Mouse (Mus musculus) urinary bladder, postnatal 10 days (tissue): ENCODE data around the gene Col4a3.

ENCODE experiments used
- DNase-seq: peaks from one replicate; pipeline ENCODE4 v3.0.0; 2022; ENCODE audit warnings: low spot score

The Col4a3 gene

DNA sequence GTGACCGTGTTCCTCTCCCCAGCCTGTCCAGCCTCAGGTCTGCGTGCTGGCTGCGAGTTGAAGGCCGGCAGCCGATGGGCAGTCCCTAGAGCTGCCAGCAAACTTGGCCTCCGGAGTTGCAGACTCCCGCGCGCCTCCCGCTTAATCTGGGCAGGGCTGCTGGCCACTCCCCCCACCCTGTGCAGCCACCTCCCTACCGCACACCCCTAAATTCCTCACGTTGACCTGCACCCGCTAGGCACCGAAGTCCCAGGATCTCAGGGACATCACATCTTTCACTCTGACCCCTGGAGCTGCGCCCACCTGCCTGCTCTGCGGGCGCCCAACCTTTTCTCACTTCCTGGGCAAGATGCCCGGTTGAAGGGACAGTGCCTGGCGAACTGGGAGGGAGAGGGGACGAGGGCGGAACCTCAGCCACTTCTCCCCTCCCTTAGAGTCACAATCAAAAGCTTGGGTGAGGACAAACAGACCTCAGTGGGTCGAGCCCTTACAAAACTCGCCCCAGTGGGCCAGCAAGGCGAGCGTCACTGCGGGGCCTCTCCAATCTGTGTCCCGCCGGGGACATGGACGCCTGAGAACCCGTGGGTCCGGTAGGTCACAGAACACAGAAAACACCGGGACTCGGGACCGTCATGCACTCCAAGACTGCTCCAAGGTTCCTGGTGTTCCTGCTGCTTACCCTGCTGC lies at the start of gene Col4a3, which contains the start of gene Col4a4:
Gene Col4a3 (plus strand): TSS at position 209 of the 687 bp plus-strand sequence.
Gene Col4a4 (minus strand): TSS at position 137 of the 687 bp plus-strand sequence.
- no peak for DNase-seq

DNA sequence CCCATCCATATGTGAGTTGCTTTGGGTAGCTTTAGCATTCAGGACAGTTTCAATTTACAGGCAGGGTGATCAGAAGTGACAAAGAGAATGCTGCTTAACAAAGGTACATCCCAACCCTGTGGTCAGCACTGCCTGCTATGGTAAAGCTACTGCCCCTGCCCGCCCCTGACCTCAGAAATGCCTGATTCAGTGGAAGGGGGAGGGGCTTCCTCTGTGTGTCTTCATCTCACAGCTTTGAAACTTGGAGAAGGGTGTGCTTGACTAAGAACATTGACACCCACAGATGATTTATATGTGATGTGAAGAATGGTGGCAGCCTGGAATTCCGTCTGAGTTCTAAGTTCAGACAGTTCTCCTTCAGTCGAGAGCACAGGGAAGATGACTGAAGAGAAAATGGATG lies 48.9 kb upstream of the Col4a3 start:
- DNase-seq = no peak

DNA sequence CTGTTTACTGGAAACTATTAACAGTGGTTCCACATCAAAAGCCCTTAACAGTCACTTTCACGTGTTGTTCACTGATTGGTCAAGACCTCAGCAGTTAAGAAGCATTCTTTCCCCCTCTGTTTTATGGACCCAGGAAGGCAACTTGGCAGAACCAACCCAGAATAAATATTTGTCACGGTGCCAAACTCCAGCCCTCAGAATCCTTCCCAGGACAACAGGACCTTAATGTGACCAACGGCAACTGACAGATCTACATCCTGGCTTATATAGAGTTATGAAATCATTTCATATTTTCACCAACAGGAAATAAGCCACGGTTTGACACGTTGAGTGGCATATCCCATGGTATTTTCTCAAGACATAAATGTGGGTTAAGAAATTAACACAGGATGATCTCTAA lies 46.7 kb upstream of the Col4a3 start:
- no peak for DNase-seq

DNA sequence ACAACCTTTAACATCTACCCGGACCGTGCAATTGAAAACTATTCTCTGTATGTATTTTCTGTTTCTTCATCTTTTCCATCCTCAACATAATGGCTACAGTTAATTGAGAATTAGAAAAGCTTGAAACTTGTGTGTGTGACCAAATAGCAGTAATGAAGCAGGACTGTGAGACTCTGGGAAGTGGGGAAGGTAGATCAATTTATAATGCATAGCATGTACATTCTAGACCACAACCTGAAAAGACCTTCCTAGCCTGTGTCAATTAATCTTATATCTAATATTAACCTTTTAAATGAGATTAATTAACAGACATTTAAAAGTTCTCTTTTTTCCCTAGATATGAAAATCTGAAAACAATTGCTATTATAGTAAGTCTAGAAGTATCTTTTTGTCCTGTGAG lies 42.8 kb upstream of the Col4a3 start:
- no peak for DNase-seq

DNA sequence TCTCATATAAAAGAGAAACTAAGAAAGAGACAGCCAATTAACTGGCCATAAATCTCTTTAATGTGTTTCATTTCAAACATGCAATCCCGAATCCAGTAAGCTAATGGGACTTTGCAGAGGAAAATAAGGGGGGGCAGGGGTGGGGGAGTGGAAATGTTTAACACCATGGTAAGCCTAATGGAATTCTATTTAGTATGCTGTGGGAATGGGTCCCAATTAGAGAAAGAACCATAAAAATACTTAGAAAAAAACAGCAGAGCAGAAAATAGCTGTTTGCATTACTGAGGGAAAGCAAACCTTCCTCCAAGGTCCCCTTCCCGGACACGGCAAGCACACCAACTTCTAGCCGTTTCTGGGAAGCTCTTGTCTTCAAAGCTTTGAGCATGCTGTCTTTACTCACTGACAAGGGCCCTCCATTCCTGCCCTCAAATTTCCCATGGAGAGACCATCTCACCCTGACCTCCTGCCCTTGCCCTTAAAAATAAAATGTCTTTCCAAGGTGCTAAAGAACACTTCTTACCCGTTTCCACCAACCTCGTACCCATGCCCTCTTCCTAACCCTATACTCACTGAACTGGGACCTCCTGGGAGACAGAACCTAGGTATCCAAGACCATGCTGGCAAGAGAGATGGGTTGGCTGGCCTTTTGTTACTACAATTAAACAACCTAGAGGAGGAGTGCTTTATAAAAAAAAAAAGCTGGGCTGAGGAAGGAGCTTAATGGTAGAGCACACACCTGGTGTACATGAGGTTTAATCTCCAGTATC lies 42.1 kb upstream of the Col4a3 start:
- DNase-seq = no peak

DNA sequence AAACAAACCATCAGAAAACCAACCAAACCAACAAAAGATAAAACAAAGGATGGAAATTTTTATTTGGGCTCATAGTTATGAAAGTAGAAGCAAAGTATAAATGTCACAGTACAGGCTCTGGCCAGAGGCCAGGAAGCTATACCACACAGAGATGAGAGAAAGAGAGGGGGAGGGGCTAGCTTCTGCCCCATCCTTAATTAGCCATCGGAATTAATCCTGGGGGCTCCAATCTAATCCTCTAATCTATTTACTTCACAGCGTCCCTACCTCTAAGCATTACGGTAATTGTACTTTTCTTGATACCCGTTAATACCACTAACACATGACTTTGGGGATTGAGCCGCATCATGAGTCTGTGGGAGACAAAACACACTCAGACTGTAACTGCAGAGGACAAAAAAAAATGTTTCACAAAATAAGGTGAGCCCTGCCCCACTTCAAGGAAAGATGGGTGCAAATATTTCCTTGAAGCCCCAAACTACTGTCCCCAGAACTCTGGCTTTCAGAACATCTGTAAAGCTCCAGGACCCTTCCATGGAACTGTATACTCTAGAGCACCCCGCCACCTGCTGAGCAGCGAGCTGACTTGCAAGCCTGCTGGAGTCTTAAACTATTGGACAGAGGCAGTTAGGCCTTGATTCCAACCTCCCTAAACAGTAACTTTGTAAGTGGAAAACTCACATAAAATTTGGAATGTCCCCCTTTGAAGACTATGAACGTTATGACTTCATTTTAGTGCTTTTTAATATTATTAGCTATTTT lies 41.3 kb upstream of the Col4a3 start:
- no peak for DNase-seq

DNA sequence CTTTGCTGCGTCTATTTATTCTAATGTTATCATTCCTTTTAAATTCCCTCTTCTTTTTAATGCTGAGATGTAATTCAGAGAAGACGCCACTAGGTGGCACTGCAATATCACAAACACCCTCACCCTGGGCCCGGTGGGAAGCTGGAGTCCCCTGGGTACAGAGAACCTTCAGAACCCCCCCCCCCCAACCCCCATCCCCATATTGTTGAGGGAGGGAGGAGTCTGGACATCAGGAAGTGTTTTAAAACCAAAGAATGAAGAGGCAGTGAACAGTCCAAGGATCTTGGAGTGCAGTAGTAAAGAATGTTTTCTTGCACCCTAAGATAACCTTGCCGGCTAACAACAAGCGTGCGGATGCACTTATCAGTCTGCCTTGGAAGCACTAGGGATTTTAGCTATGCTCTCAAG lies 32.3 kb upstream of the Col4a3 start:
- DNase-seq = no peak

DNA sequence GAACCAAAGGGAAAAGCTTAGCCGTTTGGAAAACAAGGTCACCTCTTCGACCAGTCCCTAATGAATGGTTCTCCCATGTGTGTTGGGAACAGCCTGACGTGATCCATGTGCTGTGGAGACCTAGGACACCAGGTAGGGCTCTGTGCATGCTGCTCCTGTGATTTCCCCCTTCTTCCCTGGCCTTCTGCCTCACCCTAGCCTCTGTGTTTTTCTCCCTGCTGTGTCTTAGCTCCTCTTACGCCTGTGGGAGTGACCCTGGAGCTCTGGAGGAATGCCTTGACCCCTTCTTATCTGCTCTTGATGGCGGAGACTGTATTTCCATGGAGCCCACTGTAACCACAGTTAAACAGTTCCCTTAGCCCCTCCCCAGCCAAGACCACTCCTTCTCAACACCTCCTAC lies 31.8 kb upstream of the Col4a3 start:
- DNase-seq = no peak

DNA sequence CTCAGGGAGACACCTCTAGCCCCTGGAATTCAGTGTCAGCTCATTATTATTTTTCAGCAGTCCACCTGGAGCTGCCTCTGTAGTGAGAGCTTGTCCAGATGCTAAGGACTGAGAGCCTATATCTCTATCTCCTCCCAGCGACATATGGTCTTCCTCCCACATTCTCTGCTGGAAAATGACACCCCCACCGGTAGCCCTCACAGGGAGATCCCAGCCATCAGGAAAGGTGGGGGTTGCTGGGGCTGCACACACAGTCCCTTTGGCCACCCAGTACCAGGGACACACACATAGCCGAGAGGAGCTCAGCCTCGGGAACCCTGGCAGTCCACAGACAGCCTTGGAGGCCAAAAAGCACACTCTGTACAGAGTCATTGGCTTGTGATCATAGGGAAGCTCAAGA lies 26.5 kb upstream of the Col4a3 start:
- DNase-seq = no peak

DNA sequence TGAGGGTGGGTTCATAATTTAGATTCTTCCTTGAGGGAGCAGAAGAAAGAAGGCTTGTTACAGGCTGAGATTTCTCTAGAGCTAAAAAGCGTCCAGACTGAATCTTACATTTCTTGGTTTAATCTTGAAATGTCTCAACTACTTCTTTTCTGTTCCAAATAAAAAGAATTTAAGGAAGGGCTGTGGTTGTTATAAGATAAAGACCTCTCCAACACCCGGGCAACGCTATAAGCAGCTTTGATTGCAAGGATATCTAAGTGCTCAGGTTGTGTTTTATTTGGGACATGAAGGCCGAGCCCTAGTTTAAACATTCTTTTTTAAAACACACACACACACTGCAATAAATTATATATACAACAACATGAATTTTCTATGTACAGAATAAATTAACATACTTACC lies 17.3 kb upstream of the Col4a3 start:
- DNase-seq = no peak

DNA sequence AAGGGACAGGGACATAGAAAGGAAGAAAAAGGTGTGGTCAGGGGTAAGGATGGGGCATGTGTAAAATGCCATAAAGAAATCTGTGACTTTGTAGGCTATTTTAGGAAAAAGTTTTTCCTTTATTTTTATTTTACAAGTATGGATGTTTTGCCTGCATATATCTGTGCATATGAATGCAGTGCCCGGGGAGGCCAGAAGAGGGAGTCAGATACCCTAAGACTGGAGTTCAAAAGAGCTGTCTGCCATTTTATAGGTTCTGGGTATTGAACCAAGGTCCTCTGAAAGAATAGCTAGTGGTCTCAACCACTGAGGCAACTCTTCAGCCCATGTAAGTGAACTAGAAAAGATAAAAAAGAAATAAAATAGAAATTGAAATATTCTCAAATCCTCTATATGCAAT lies 15.0 kb upstream of the Col4a3 start:
- no peak for DNase-seq

DNA sequence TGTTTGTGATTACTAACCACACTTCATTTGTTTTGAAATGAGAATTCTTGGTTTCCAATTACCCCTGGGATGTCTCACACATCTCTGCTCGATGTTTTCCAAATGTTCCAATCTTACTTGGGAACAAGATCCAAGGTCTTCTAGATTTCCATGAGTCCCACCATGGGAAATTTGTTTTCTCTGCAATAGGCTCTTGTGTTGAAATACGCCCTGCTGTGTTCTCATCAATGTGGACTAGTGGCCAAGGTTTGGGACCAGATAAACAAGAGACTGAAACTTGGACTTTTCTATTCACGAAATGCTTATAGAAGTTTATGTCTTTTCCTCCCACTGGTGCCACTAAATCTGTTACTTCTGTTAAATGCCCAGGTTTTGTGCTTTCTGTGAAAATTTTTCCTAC lies 11.0 kb upstream of the Col4a3 start:
- no peak for DNase-seq

DNA sequence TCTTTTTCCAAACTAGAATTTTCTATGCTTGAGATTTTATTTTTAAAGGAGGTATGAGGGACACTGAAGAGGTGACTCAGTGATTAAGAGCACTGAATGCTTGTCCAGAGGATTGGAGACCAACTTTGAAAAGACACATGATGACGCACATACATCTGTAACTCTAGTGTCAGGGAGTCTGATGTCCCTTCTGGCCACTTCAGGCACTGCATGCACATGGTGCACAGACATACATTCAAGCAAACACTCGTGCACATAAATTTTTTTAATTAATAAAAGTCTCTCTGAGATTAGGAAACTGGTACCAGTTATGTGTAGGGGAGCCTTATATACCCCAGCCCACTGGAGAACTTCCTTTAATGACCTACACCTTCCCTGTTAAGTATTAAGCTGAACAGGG lies 10.5 kb upstream of the Col4a3 start:
- DNase-seq = no peak

DNA sequence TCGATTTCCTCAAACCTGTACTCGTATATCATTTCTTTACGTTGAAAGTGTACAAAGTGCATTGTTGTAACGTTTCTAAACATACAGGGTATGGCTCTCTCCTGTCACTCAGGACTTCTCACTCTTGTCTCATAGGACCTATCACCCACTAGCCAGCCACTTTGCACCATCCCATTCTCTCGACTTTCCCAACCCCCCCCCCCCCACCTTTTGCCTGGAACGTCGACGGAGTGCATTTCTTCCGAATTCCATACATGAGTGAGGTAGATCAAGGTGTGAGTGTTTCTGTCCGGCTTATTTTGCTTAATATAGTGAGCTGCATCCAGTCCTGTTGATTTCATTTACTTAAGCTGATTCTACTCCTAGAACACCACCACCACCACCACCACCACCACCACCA lies 9.4 kb upstream of the Col4a3 start:
- no peak for DNase-seq

DNA sequence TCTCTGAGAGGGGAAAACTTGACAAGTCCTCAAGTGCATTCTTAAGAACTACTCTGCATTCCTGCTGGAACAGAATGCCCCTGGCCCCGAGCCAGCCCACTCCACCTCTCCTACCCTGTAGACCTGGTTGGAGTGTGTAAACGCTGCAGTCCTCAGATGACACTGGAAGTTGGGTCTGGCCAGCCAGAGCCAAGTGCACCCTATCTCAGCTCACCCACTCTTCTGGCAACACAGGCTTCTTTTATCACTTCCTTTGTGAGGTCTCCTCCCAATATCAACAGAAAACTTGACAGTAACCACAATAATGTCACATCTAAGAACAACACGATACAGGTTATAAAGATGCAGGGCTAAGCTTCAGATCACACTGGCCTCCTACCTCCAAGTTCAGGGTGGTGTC lies 8.8 kb upstream of the Col4a3 start:
- no peak for DNase-seq

DNA sequence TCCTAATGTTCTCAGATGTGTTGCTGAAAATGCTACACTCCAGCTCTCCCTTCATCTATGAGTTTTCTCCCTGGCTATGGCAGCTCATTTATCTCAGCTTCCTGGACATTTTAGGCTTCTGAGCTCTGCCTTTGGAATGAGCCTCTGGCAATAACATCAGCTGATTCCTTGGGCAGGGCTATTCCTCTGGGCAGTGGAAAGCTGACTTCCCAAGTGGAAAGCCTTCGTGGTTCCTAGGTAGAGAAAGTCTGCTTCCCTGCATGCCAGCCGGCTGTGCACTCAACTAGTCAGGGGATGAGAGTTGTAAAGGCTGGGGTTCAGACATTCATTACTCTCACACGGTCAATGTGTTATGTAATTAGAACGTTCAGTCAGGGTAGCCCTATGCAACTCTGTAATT lies 8.4 kb upstream of the Col4a3 start:
- no peak for DNase-seq

DNA sequence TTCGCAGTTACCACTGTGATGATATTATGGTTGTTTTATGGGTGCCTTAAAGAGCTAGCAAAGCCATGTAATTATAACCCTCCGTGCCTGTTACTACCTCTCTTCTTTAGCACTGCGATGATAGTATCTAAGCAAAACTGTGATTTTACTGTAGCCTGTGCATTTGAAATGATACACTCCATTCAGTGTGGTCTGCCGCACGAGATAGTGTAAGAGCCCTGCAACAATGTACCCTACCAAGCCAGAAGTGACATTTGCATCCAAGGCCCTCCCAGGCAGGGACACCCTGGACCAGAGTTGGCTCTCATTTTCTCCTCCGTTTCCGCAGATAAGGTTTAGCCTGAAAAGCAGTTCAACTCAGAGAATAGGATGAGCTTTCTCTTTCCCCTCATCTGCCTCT lies 740 bp upstream of the Col4a3 start:
- DNase-seq = no peak

DNA sequence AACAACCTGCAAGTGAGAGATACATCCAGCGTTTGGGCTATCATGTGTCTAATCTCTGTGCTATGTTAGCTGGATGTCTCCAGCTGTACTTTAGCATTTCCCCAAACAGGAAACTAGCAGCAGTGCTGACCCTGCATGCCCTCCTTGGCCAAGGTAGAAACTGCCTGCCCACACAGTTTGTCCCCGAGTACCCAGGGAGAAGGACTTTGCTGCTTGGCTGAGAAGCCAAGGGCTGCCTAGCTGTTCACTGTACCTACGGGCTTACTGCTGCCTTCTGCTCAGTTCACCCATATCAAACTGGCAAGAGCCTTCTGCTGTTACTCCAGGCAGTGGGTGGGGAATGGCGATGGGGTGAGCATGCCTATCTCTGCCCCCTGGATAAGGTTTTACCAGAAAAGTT lies 3.5 kb downstream of the Col4a3 start:
- DNase-seq = no peak

DNA sequence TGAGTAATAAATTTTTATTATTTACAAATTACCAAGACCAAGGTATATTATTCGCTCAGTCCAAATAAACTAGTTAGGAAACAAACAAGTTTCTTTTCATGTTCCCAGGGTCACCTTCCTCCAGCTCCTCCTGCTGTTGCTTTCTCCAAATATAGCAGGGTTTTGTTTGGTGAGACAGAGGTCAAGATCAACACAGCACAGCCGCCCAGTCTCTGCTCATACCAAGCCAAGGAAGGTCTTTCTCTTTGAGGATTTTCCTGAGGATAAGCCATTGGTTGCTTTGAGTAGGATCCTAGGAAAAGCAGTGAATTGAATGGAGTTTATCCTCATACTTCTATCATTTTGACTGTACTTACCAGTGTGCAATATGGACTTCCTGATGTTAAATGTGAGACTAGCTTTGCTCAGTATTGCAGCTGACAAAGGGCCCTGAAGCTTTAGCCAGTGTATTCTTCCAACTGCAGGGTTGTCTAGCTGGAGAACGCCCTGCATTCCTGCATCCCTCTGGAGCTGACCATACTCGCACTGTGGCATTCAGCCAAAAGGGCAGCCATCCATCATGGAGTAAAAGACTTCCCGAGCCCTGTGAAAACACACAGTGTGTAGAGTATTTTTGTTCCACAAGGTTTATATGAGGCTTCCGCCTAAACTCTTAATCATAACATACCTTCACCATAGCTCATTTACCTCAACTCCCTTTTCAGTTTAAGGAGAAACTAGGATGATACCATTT lies 10.3 kb downstream of the Col4a3 start:
- DNase-seq = no peak

DNA sequence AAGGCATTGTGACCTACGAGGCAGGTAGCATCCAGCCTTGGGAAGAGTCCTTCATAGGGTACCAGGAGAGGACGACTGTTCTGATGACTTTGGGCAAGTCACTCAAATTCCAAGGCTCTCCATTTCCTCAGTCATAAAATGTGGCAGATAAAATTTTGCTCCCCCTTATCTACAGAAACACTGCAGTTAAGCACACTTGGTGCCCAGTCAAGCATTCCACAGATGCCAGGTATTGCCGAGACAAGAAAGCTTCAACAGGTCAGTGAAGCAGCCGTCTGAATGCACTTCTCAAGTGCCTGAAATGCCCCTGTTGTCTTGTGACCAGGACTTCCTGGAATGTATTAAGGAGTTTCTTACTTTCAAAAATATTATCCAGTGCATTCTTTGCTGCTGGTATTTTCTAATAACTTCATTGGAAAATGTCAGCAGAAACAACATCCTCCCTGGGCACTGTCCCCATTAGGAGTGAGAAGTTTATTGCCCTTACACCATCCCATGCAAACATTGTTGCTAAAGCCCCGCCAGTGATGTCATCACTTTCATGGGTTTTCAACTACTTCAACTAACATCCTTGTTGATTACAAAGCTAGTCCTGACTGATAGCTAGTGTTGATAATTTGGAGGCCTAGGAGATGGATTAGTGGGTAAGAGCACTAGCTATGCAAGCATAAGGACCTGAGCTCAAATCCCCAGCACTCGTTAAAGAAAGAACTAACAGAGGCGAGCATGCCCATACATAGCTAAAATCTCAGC lies 16.7 kb downstream of the Col4a3 start:
- DNase-seq = no peak

DNA sequence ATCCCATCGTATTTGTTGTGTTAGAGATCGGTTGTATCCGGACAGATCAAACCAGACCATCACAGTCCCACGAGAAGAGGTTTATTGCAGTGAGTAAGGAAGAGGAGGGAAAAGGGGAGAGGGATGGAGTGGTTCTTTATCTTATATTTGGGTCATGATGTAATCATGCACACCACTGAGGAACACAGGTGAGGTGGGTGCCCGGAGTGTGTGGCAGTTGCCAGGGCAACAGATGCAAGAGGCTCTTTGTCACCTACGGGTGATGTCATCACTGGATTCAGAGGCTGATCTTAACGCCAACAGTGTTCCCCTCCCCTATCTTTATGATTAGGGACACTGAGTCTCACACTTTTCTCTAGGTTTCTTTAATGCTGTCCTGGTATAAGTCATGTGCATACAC lies 18.6 kb downstream of the Col4a3 start:
- no peak for DNase-seq

DNA sequence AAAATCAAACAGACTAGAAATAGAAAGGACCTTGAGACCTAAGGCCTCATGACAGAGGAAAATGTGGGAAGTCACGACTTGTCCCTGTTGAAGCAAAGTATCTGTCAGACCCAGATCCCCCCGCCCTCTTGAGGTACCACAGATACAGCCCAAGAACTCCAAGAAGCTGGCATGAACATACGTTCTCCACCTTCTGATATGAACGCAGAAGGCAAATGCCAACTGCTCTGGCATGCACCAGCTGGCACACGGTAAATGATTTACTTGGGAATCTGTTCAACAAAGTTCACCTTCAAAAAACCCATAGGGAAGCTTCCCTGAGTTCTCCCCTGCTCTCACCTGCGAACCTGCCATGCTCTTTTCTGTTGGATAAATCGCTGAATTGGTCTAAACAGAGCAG lies 19.1 kb downstream of the Col4a3 start:
- DNase-seq = no peak
